Mouse (Mus musculus): ENCODE measurements at regions not wholly inside any gene's neighbourhood (a gene's known extent, or its start where the extent isn't known, plus 50 kb on each side); places are given as distances from the start of the nearest gene placed in this dataset.

DNA sequence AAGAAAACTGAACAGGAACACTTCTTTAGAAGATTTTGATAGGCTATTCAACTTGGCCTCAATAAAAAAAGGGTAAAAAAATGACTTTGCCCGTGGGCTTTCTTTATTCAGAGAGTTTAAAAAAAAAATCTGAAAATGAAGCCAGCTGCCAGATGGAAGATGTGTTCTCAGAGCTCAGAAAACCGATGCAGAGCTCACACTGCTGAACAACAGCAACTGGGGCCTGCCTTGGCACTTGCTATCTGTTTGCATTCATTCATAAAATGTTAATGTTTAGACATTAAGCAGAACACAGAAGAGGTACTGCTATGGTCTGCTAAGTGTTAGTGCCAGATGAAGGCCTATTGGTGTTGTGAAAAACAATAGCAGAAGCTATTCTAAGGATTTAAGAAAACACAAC lies 173.8 kb upstream of the Smc2 start:
- DNase-seq: no peak

- DNase-seq: no peak
Observed at GRCm38 (mm10) chr4:52282458-52282857, 156.6 kb upstream of the Smc2 start.

GRCm38 (mm10) chr4:52284909-52285308 lies 154.1 kb upstream of the Smc2 start:
- DNase-seq: peak; percentile 7

DNA sequence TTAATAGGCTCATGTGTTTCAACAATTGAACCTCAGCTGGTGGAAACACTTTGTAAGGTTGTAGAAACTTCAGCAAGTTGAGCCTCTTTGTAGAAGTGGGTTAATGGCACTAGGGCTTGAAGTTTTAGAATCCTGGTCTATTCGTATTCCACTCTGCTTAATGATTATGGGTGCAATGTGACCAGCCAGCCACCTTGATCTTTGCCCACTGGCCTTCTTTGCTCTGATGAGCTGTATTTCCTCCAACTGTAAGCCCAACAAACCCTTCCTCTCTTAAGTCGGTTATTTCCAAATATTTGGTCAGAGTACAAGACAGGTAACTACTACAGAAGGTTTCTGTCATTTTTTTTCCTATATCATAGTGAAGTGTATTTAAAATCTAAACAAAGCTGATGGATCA lies 145.4 kb upstream of the Smc2 start:
- no peak for DNase-seq

DNA sequence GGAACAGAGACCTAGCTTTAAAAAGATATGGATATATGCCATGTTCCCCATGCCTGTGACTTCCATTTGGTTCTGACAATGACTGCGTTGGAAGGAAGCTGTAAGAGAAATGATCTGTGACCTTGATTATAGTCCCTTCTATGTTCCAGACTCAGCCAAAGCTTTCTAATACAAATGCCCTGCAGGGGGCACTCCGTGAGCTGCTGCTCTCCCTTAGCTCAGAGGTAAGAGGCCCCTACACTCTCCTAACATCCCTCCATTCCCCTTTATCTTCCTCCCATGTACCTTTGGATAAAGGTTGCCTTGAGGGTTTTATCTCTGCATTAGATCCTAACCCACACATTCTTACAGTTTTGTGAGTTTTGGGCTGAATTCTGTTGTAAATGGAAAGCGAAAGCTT lies 139.8 kb upstream of the Smc2 start:
- DNase-seq: no peak

DNA sequence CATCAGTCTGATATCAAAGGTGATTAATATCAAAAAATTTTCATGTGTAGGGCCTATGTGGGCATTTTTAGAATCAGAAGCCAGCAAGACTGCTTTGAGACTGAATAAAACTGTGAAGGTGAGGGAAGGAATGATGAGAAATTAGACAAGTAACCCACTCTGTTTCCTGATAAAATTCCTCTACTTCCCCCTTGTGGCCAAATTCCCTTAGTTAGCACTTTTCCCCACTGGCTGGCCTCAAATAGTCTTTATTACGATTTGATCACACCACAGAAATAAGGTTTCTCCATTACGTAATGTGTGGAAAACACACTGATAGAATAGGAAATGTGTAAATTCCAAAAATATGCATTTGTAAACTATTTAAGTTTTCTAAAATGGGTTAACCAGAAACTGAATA lies 137.4 kb upstream of the Smc2 start:
- no peak for DNase-seq

GRCm38 (mm10) chr4:52324300-52324699 lies 114.7 kb upstream of the Smc2 start:
- no peak for DNase-seq

- no peak for DNase-seq
Observed at GRCm38 (mm10) chr4:52331361-52331951, 107.6 kb upstream of the Smc2 start.

DNA sequence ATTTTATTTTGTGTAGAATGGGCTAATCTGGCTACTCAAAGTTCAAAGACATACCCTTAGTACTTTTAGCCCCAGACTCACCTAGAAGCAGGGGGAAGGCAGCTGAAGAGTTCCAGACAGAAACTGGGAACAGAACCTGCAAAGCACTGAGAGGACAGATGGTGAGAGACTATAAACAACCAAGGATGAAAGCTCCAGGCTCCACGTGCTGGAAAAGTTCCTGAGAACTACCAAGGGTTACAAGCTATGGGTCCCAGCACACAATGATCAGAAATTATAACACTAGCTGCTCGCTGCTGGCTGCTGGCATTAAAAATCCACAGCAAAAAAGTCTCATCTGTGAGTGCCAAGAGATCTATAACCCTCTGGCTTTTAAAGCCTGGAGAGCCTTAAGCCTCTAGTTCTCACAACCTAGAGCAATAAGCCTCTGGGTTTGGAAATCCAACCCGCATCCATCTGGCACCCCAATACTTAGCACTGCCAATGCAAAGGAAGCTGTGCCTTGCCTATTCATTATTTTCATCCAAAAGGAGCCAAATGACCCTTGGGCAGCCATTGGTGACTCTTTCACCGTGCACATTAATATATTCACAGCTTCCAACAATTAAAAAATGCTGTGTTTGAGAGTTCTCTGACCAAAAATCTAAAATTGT lies 102.6 kb upstream of the Smc2 start:
- no peak for DNase-seq

DNA sequence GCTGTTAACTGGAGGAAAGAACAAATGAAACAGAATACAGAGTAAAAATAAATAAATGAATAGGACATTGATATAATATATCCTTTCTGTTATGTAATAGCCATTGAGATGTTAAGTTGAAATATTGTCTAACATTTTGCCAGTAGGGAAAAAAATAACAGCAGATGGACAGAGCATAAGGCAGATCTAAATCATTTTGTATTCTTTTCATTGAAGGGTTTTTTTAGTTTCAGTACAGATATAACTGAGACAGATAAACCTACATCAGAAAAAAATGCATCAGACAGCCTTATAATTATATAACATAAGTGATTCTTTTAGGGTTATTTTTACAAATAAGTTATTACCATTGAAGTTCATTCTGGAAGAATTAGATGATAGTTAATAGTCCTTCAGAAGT lies 97.8 kb upstream of the Smc2 start:
- no peak for DNase-seq

DNA sequence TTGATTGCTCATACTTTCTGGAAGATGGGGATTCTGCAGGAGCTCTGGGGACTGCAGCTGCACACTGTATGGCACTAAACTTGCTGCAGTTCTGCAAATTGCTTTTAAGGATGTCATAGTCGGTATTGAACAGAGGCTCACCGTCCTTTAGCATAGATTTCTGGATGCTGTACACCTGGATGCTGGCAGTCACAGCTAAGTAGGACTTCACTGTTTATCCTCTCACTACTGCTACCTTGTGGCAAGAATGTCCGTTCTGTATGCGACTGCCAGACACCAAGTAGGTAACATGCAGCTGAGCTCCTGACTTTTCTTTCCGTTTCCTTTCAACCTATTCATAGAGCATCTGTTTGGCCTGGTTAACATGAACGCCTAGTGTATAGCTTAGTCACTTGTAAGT lies 77.3 kb upstream of the Smc2 start:
- no peak for DNase-seq

DNA sequence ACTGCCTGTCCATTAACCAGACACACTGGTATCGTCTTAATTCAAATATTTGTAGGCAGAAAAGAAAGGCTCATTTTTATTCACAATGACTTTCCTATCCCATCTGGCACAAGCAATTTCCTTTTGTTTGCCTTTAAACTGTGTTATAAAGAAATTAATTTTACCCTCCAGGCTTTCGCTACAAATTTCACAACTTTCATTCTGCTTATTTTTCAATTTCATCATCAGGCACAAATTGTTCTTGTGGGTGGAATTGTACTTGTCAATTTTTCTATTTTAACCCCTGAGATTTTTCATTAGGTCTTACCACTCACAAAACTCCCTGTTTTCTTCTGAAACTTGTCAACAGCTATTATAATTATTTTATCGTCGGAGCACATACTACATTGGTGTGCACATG lies 73.2 kb upstream of the Smc2 start:
- DNase-seq: no peak

GRCm38 (mm10) chr4:52368527-52368926 lies 70.5 kb upstream of the Smc2 start:
- no peak for DNase-seq

Data from right cerebral cortex, postnatal 25 days (tissue).